Mouse (Mus musculus): Measurements from ENCODE around the gene Cobll1. TPM values are rescaled to one million over a fixed set of nuclear protein-coding genes. Genes with fewer than 3 reads are reported as not detected.

Cobll1 gene
- total RNA-seq, 1 experiment from 2014 or later = 14.9 TPM

DNA sequence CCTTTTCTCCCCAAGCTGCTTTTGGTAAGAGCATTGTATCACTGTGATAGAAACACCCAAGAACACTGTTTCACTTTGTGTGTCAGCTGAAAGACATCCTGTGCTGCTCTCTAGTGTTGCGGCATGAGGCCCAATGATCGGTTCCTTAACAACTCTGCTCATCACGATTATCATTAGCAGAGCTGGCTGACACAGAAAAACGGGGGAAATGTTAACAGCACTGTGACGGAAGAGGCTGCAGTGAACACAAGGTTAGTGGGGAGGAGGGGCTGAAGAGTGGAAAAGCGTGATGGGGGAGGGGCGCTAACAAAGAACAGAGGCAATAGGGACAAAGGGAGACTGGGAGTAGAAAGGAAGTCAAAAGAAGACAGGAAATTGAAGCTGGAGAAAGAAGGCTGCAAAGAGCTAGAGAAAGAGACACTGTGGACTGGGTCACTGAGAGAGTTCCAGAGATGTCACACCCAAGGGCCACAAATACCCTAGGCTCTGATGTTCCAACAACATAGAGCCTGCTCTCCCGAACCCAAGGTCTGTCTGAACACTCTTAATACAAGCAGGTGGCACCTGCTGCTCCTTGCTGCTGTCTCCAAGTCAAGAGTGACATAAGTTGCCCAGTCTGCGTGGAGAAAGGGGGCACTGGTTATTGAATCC is 58.0 kb downstream of the Cobll1 start:
- ATAC-seq (replicated peaks in 1 of 2; ENCODE audit: insufficient read depth in 1 of 2, low FRiP score in 2 of 2, low TSS enrichment in 1 of 2, low read depth in 1 of 2, poor library complexity in 2 of 2, severe bottlenecking in 2 of 2) = no peak

- ATAC-seq (replicated peaks in 1 of 2; ENCODE audit: insufficient read depth in 1 of 2, low FRiP score in 2 of 2, low TSS enrichment in 1 of 2, low read depth in 1 of 2, poor library complexity in 2 of 2, severe bottlenecking in 2 of 2) = no peak
Observed at GRCm38 (mm10) chr2:65175645-65176044, 63.6 kb downstream of the Cobll1 start.

DNA sequence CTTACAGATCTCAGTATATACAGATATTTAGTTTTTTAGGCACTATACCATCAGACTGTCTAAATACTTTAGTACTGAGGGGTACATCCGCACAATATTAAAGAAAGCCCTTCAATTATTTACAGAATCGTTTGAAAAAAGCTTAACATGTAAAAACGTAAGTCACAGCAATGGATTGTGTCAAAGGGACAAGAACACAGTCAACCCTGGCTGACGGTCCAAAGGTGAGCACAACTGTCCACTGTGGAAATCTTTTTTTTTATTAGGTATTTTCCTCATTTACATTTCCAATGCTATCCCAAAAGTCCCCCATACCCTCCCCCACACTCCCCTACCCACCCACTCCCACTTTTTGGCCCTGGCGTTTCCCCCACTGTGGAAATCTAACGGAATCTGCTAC is 67.1 kb downstream of the Cobll1 start:
- no peak for ATAC-seq (replicated peaks in 1 of 2; ENCODE audit: insufficient read depth in 1 of 2, low FRiP score in 2 of 2, low TSS enrichment in 1 of 2, low read depth in 1 of 2, poor library complexity in 2 of 2, severe bottlenecking in 2 of 2)

DNA sequence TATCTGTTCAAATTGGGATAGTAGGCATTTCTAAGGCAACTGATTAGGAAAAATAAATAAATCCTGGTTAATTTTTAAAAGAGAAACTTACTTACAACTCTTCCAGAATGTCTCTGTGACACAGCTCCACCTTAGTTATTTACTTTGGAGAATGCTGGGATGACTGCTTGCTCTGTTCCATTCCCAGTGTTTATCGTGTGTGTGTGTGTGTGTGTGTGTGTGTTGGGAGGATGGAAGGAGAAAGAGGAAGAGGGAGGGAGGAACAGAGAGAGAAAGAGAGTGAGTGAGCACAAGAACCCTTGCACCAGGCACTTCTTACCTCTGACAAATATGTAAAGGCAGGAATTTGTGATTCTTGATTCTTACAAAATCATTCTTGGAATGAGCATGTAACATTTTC is 67.7 kb downstream of the Cobll1 start:
- ATAC-seq (replicated peaks in 1 of 2; ENCODE audit: insufficient read depth in 1 of 2, low FRiP score in 2 of 2, low TSS enrichment in 1 of 2, low read depth in 1 of 2, poor library complexity in 2 of 2, severe bottlenecking in 2 of 2) = no peak

- peak; percentile 65 to 72 for ATAC-seq (replicated peaks in 1 of 2; ENCODE audit: insufficient read depth in 1 of 2, low FRiP score in 2 of 2, low TSS enrichment in 1 of 2, low read depth in 1 of 2, poor library complexity in 2 of 2, severe bottlenecking in 2 of 2)
Observed at GRCm38 (mm10) chr2:65170693-65171456, 68.3 kb downstream of the Cobll1 start.

GRCm38 (mm10) chr2:65170256-65170655 is 68.9 kb downstream of the Cobll1 start:
- ATAC-seq (replicated peaks in 1 of 2; ENCODE audit: insufficient read depth in 1 of 2, low FRiP score in 2 of 2, low TSS enrichment in 1 of 2, low read depth in 1 of 2, poor library complexity in 2 of 2, severe bottlenecking in 2 of 2) = peak; percentile 54 to 61; a peak in 2 of 4 replicates

GRCm38 (mm10) chr2:65163990-65164389 is 75.2 kb downstream of the Cobll1 start:
- ATAC-seq (replicated peaks in 1 of 2; ENCODE audit: insufficient read depth in 1 of 2, low FRiP score in 2 of 2, low TSS enrichment in 1 of 2, low read depth in 1 of 2, poor library complexity in 2 of 2, severe bottlenecking in 2 of 2) = no peak

DNA sequence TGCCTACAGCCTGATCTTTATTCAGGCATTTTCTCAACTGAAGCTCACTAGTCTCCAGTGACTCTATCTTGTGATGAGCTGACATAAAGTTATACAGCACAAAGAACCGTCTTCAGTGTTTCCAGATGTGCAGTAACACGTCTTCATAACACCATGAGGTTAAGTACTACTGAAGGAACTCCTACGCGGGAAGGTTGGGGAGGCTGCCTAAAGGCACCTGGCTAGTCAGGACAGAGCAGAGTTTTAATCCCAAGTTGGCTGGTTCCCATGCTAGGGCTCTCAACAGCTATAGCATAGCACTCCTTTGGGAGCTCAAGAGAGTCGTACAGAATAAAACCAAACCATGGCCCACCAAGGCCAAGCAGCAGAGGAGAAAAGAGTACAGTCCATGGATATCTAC is 76.6 kb downstream of the Cobll1 start:
- ATAC-seq (replicated peaks in 1 of 2; ENCODE audit: insufficient read depth in 1 of 2, low FRiP score in 2 of 2, low TSS enrichment in 1 of 2, low read depth in 1 of 2, poor library complexity in 2 of 2, severe bottlenecking in 2 of 2) = no peak

- no peak for ATAC-seq (replicated peaks in 1 of 2; ENCODE audit: insufficient read depth in 1 of 2, low FRiP score in 2 of 2, low TSS enrichment in 1 of 2, low read depth in 1 of 2, poor library complexity in 2 of 2, severe bottlenecking in 2 of 2)
Observed at GRCm38 (mm10) chr2:65161715-65162114, 77.5 kb downstream of the Cobll1 start.

DNA sequence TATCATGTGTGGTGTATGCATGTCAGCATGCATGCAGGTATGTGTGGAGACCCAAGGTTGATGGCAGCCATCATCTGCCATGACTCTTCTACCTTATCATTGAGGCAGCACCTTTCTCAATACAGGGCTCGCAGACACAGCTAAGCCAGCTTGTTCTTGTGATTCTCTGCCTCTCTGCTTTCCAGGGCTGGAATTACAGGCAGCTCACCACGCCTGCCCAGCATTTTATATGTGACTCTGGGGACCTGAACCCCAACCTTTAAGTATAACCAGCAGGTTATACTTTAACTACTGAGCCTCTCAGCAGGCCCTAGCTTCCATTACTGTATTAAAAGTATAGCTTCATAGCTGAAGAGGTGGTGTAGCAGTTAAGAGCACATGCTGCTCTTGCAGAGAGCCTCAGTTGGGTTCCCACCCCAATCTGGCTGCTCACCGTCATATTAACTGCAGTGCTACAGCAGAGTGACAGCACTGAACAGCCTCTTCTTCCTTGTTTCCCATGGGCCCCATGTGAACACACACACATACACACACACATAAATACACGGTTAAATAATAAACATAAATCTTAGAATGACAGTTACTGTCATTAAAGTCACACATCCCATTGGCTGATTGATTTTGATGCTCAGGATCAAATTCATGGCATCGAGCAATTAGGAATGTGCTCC is 81.1 kb downstream of the Cobll1 start:
- no peak for ATAC-seq (replicated peaks in 1 of 2; ENCODE audit: insufficient read depth in 1 of 2, low FRiP score in 2 of 2, low TSS enrichment in 1 of 2, low read depth in 1 of 2, poor library complexity in 2 of 2, severe bottlenecking in 2 of 2)

- ATAC-seq (replicated peaks in 1 of 2; ENCODE audit: insufficient read depth in 1 of 2, low FRiP score in 2 of 2, low TSS enrichment in 1 of 2, low read depth in 1 of 2, poor library complexity in 2 of 2, severe bottlenecking in 2 of 2) = no peak
Observed at GRCm38 (mm10) chr2:65157325-65157724, 81.9 kb downstream of the Cobll1 start.

- ATAC-seq (replicated peaks in 1 of 2; ENCODE audit: insufficient read depth in 1 of 2, low FRiP score in 2 of 2, low TSS enrichment in 1 of 2, low read depth in 1 of 2, poor library complexity in 2 of 2, severe bottlenecking in 2 of 2) = no peak
Observed at GRCm38 (mm10) chr2:65148928-65149327, 90.3 kb downstream of the Cobll1 start.

GRCm38 (mm10) chr2:65147431-65147830 is 91.8 kb downstream of the Cobll1 start:
- no peak for ATAC-seq (replicated peaks in 1 of 2; ENCODE audit: insufficient read depth in 1 of 2, low FRiP score in 2 of 2, low TSS enrichment in 1 of 2, low read depth in 1 of 2, poor library complexity in 2 of 2, severe bottlenecking in 2 of 2)

DNA sequence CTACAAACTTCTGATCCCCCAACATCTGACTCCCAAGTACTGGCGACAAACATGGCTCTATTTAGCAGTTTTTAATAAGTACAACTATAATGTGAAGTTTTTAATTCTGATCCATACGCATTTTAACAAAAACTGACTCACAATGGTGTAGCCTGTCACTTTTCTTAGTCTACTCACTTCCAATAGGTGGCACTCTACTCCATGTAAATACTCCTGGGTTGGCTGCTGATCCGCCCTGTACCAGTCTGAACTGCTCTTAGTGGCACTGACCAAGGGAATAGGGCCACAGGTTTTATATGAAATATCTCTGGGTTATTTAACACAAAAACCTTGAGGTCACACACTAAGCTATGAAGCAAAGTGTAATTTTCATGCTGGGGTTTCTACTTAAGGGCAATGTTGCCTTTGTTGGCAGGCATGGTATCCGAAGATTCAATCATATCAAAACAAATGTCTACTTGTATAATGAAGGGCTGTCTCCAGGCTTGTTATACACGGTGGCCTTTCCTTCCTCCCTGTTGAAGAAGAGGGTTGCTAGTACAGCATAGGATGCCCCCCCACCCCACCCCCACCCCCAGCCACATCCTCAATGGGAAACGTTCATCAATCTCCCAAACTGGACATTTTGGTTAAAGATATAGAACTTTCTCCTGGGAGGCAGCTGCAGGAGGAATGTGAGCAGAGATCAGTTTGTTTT is 93.6 kb downstream of the Cobll1 start:
- peak; percentile 83 to 88 for ATAC-seq (replicated peaks in 1 of 2; ENCODE audit: insufficient read depth in 1 of 2, low FRiP score in 2 of 2, low TSS enrichment in 1 of 2, low read depth in 1 of 2, poor library complexity in 2 of 2, severe bottlenecking in 2 of 2)

DNA sequence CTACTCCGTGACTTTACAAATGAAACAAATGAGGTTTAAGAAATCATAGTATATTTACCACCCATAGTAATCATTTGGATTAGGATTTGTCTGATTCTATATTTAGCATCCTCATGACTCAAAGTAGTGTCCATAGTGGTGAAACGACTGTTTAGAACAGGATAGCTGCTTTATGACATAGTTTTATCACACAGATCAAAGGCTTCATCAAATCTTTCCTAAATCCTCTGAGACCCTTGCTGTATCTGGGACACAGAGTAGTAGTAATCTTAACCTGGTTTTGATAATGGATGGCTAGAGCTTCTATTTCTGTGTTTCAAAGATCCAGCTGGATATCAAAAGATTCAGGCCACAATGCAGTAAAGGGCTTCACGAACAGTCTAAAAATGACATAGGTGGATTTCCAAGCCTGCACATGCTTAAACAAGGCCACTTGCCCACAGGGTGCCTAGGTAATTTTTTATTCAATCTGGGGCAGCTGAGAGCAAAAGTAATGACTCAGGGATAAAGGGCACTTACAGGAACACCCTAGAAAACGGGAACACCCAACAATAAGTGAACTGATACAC is 98.0 kb downstream of the Cobll1 start:
- ATAC-seq (replicated peaks in 1 of 2; ENCODE audit: insufficient read depth in 1 of 2, low FRiP score in 2 of 2, low TSS enrichment in 1 of 2, low read depth in 1 of 2, poor library complexity in 2 of 2, severe bottlenecking in 2 of 2) = no peak

DNA sequence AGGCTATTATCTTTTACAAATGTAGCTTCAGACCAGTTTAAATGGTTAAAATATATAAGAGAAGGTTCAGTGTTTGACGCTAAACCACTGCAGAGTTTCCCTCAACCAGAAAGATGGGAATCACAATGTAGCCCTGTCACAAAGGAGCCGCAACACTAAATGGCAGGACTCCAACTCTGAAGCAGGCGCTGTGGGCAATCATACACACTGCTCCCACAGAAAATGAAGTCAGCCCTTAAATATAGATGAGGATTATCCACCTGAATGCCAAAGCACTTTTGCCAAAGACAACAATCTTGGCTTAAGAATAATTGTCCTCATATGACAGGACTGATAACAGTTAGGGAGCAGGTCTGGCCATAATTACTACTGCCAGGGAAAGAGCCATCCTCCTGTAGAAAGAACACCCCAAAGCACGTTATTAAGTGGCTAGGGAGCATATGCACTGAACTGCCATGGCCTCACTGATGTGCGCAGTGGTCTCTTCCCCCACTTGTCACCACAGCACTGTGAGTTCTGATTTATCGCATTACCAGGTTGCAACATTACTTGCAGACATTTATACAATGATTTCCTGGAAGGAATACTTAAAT is 98.8 kb downstream of the Cobll1 start:
- ATAC-seq (replicated peaks in 1 of 2; ENCODE audit: insufficient read depth in 1 of 2, low FRiP score in 2 of 2, low TSS enrichment in 1 of 2, low read depth in 1 of 2, poor library complexity in 2 of 2, severe bottlenecking in 2 of 2) = no peak

DNA sequence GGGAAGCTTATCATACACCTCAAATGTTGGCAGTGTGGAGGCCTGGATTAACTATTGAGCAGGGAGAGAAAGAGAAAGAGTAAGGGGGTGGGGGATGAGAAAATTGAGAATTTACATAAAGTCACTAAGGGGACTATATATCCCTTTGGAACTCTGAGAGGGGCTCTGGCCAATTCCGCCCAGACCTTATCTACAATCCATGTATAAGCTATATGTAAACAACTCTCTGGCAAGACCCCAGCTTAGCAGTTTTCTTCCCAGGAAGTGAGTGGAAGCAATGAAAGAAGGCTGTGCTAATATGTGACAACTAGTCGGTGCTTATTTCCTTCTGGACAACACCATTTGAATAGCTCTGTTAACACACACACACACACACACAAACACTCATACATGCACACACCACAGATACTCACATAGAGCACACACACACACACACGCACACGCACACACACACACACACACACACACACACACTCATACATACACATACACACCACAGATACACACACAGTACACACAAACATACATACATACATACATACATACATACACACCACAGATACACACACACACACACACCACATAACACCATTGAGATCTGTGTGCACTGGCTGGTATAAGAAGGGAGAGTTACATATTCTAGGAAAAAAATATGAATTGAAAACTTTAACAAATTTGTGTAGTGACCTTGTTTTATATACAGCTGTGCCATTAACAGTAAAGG is 99.4 kb downstream of the Cobll1 start:
- no peak for ATAC-seq (replicated peaks in 1 of 2; ENCODE audit: insufficient read depth in 1 of 2, low FRiP score in 2 of 2, low TSS enrichment in 1 of 2, low read depth in 1 of 2, poor library complexity in 2 of 2, severe bottlenecking in 2 of 2)
